Mouse (Mus musculus) CH12.LX (cell line): Measurements from ENCODE around the gene Adamtsl1. TPM values are rescaled to one million over a fixed set of nuclear protein-coding genes. Genes with fewer than 3 reads are reported as not detected.

ENCODE experiments used
- DNase-seq: peaks from one replicate; pipeline ENCODE4 v3.0.0-alpha.2; 2013; ENCODE audit errors: extremely low read depth
- H3K27ac ChIP-seq: 2 replicates; pipeline ENCODE4 v1.5.1; 2012; ENCODE audit warnings: low read depth, mild to moderate bottlenecking, control low read depth, moderate library complexity; ENCODE audit not compliant: insufficient read depth
- H3K27me3 ChIP-seq: replicated peaks from 2 replicates; pipeline ENCODE3; 2012; ENCODE audit warnings: inconsistent platforms
- H3K36me3 ChIP-seq, 2 experiments: replicated peaks in 1 of 2; 2 replicates each; pipeline versions ENCODE3 to v1.6.1; 2012; ENCODE audit warnings: inconsistent platforms in 1 of 2, low read length in 1 of 2, mild to moderate bottlenecking in 1 of 2, mixed read lengths in 1 of 2, moderate library complexity in 1 of 2; ENCODE audit not compliant: control insufficient read depth in 1 of 2, insufficient read depth in 1 of 2
- H3K4me1 ChIP-seq, 2 experiments: 2 replicates each; pipeline ENCODE4 v1.6.1; 2012; ENCODE audit warnings: inconsistent platforms in 1 of 2, moderate library complexity in 1 of 2; ENCODE audit not compliant: insufficient read depth in 2 of 2, control insufficient read depth in 1 of 2
- H3K4me2 ChIP-seq: 2 replicates; pipeline ENCODE4 v1.6.1; 2012; ENCODE audit warnings: low read depth, mild to moderate bottlenecking, control low read depth; ENCODE audit not compliant: poor library complexity, insufficient read depth, severe bottlenecking
- H3K4me3 ChIP-seq, 3 experiments: fragments of 150-350 bp in 1 of 3; sonication (generic) in 1 of 3; replicated peaks in 1 of 3; 2 replicates each; pipeline versions ENCODE3 to v1.5.1; 2011 to 2012; ENCODE audit warnings: low read depth in 2 of 3, low read length in 2 of 3, mild to moderate bottlenecking in 2 of 3, moderate library complexity in 2 of 3, control low read depth in 1 of 3, improper control_type of control experiment in 1 of 3, inconsistent platforms in 1 of 3, mixed read lengths in 1 of 3; ENCODE audit not compliant: poor library complexity in 1 of 3
- H3K79me2 ChIP-seq: replicated peaks from 2 replicates; pipeline ENCODE4 v1.6.1; 2012; ENCODE audit warnings: mild to moderate bottlenecking, moderate library complexity; ENCODE audit not compliant: control insufficient read depth, poor library complexity, insufficient read depth, severe bottlenecking; ENCODE audit errors: extremely low read depth
- H3K9ac ChIP-seq: 2 replicates; pipeline ENCODE4 v1.6.1; 2012; ENCODE audit warnings: low read depth, mild to moderate bottlenecking, control low read depth, moderate library complexity; ENCODE audit not compliant: insufficient read depth
- H3K9me3 ChIP-seq: replicated peaks from 2 replicates; pipeline ENCODE3; 2012; ENCODE audit warnings: low read length, inconsistent platforms, mixed read lengths
- CHD2 ChIP-seq: IDR thresholded peaks from 2 replicates; pipeline ENCODE4 v1.6.1; 2011; ENCODE audit warnings: low read length, improper control_type of control experiment
- CTCF ChIP-seq, 2 experiments: IDR thresholded peaks in 1 of 2; conservative IDR thresholded peaks in 1 of 2; 2 replicates each; pipeline ENCODE4 v1.5.1; 2011 to 2012; ENCODE audit warnings: low read depth in 2 of 2, low read length in 2 of 2, improper control_type of control experiment in 1 of 2, inconsistent platforms in 1 of 2, mild to moderate bottlenecking in 1 of 2, moderate library complexity in 1 of 2
- ELF1 ChIP-seq: IDR thresholded peaks from 2 replicates; pipeline ENCODE4 v1.6.1; 2014; ENCODE audit warnings: low read depth, mild to moderate bottlenecking, inconsistent platforms, low read length, improper control_type of control experiment
- EP300 ChIP-seq: IDR thresholded peaks from 2 replicates; pipeline ENCODE4 v1.6.1; 2011; ENCODE audit warnings: low read length, improper control_type of control experiment
- ETS1 ChIP-seq: conservative IDR thresholded peaks from 2 replicates; pipeline ENCODE4 v1.6.1; 2012; ENCODE audit warnings: low read depth, mild to moderate bottlenecking, inconsistent platforms, low read length, improper control_type of control experiment, moderate library complexity
- GABPA ChIP-seq: IDR thresholded peaks from 2 replicates; pipeline ENCODE4 v1.6.1; 2012; ENCODE audit warnings: low read depth, low read length, improper control_type of control experiment, inconsistent platforms; ENCODE audit not compliant: insufficient replicate concordance
- JUND ChIP-seq: conservative IDR thresholded peaks from 2 replicates; pipeline ENCODE4 v1.6.1; 2011; ENCODE audit warnings: low read depth, low read length, improper control_type of control experiment
- KAT2A ChIP-seq: IDR thresholded peaks from 2 replicates; pipeline ENCODE4 v1.6.1; 2012; ENCODE audit warnings: low read length, improper control_type of control experiment, inconsistent platforms; ENCODE audit not compliant: insufficient replicate concordance
- MEF2A ChIP-seq: IDR thresholded peaks from 2 replicates; pipeline ENCODE4 v1.6.1; 2014; ENCODE audit warnings: low read depth, mild to moderate bottlenecking, inconsistent platforms, low read length, improper control_type of control experiment, borderline replicate concordance
- MXI1 ChIP-seq: IDR thresholded peaks from 2 replicates; pipeline ENCODE4 v1.6.1; 2011; ENCODE audit warnings: mild to moderate bottlenecking, low read depth, low read length, improper control_type of control experiment
- MYC ChIP-seq: IDR thresholded peaks from 2 replicates; pipeline ENCODE4 v1.6.1; 2011; ENCODE audit warnings: low read depth, mild to moderate bottlenecking, improper control_type of control experiment, low read length
- NRF1 ChIP-seq: IDR thresholded peaks from 2 replicates; pipeline ENCODE4 v1.6.1; 2014; ENCODE audit warnings: low read depth, mild to moderate bottlenecking, inconsistent platforms, low read length, improper control_type of control experiment, moderate library complexity
- RAD21 ChIP-seq: IDR thresholded peaks from 2 replicates; pipeline ENCODE4 v1.6.1; 2011; ENCODE audit warnings: low read depth, mild to moderate bottlenecking, low read length, improper control_type of control experiment, moderate library complexity
- RCOR1 ChIP-seq: conservative IDR thresholded peaks from 2 replicates; pipeline ENCODE4 v1.6.1; 2012; ENCODE audit warnings: low read depth, mild to moderate bottlenecking, inconsistent platforms, low read length, improper control_type of control experiment
- SIN3A ChIP-seq: IDR thresholded peaks from 2 replicates; pipeline ENCODE4 v1.6.1; 2012; ENCODE audit warnings: low read length, improper control_type of control experiment, inconsistent platforms
- SMC3 ChIP-seq: IDR thresholded peaks from 2 replicates; pipeline ENCODE4 v1.6.1; 2011; ENCODE audit warnings: low read depth, low read length, improper control_type of control experiment
- UBTF ChIP-seq: IDR thresholded peaks from 2 replicates; pipeline ENCODE4 v1.6.1; 2012; ENCODE audit warnings: low read depth, mild to moderate bottlenecking, inconsistent platforms, low read length, improper control_type of control experiment, moderate library complexity
- USF1 ChIP-seq: IDR thresholded peaks from 2 replicates; pipeline ENCODE4 v1.6.1; 2014; ENCODE audit warnings: low read depth, mild to moderate bottlenecking, inconsistent platforms, low read length, improper control_type of control experiment
- dilution Hi-C: fragments of 300-500 bp; cut with MboI; formaldehyde crosslinking; loops from 2 replicates; pipeline ENCODE4 v1.14.3; 2020; ENCODE audit warnings: low sequenced_read_pairs; ENCODE audit not compliant: extremely low pct_unique_long_range_greater_than_20kb, extremely low pct_ligation_motif_present
- in situ Hi-C: fragments of 300-500 bp; cut with MboI; formaldehyde crosslinking; loops from 3 replicates; pipeline ENCODE4 v1.14.3; 2019; ENCODE audit warnings: low sequenced_read_pairs, low pct_ligation_motif_present, low pct_unique_long_range_greater_than_20kb, mixed read lengths
- polyA plus RNA-seq: library from polyadenylated mRNA; unstranded; fragments of >175 nt; gene quantifications from 2 replicates; pipeline ENCODE4 v1.2.1, GENCODE M21; 2012; ENCODE audit warnings: low read depth; ENCODE audit not compliant: insufficient read length
- total RNA-seq, 2 experiments: library from RNA; depleted of rRNA; stranded (reverse); fragments of 300-350 nt in 1 of 2; fragments of >200 nt in 1 of 2; gene quantifications; 2 replicates each; pipeline ENCODE4 v1.2.3; 2012 to 2014

Gene Adamtsl1
- total and polyA plus RNA-seq, 3 experiments, result not detected

GRCm38 (mm10) chr4:86108325-86108724 lies 594.4 kb downstream of the Adamtsl1 start:
- Histone ChIP-seq H3K27ac (no peak overlapping the region), H3K27me3 (no peaks in the 10 kb centered on the region), H3K4me1 (no peaks in the 10 kb centered on the region), H3K4me3 (no peak overlapping the region), H3K9ac (no peak overlapping the region), H3K4me2 (no peak overlapping the region), H3K9me3 (peaks cover 15% of the 10 kb centered on the region), H3K36me3 (no peaks in the 10 kb centered on the region), H3K79me2 (no peaks in the 10 kb centered on the region)
- TF ChIP-seq CTCF (conservative IDR thresholded peaks at IDR 0.05 in 1 of 2, IDR thresholded peaks at IDR 0.05 in 1 of 2; ENCODE audit: low read depth in 2 of 2, low read length in 2 of 2), result no peak
- DNase-seq, result no peak
- in situ Hi-C loops (no loop called here), dilution Hi-C loops (no loop called here)

- H3K9me3 ChIP-seq, result peaks cover 4% of the 10 kb centered on the region
- TF ChIP-seq MXI1 (no peak), ETS1 (no peak), RCOR1 (no peak), MYC (no peak), CHD2 (no peak), JUND (no peak), USF1 (no peak), SIN3A (no peak)
- TF ChIP-seq, all 38 proteins: peak for 0
- Histone ChIP-seq H3K79me2 (no peaks in the 10 kb centered on the region), H3K36me3 (no peaks in the 10 kb centered on the region), H3K4me3 (no peak overlapping the region), H3K9ac (no peak overlapping the region), H3K27me3 (no peaks in the 10 kb centered on the region), H3K4me2 (no peak overlapping the region), H3K27ac (no peak overlapping the region), H3K4me1 (no peaks in the 10 kb centered on the region)
- dilution Hi-C loops (no loop called here), in situ Hi-C loops (no loop called here)
- no peak for DNase-seq
These were observed 605.1 kb downstream of the Adamtsl1 start for GRCm38 (mm10) chr4:86119067-86119466.

- Histone ChIP-seq H3K27ac (no peak overlapping the region), H3K27me3 (no peaks in the 10 kb centered on the region), H3K79me2 (no peaks in the 10 kb centered on the region), H3K36me3 (no peaks in the 10 kb centered on the region), H3K9me3 (peaks cover 4% of the 10 kb centered on the region), H3K9ac (no peak overlapping the region), H3K4me1 (no peaks in the 10 kb centered on the region), H3K4me2 (no peak overlapping the region), H3K4me3 (no peak overlapping the region)
- DNase-seq, result no peak
- dilution Hi-C loops (no loop called here), in situ Hi-C loops (no loop called here)
- TF ChIP-seq ETS1 (no peak), ELF1 (no peak), KAT2A (no peak), EP300 (no peak), JUND (no peak), GABPA (no peak), UBTF (no peak), MEF2A (no peak), SMC3 (no peak), RAD21 (no peak), NRF1 (no peak)
These were observed 608.5 kb downstream of the Adamtsl1 start for GRCm38 (mm10) chr4:86122431-86122830.
